ENCODE assay signal across 8 mouse cellular contexts in the genomic region with DNA sequence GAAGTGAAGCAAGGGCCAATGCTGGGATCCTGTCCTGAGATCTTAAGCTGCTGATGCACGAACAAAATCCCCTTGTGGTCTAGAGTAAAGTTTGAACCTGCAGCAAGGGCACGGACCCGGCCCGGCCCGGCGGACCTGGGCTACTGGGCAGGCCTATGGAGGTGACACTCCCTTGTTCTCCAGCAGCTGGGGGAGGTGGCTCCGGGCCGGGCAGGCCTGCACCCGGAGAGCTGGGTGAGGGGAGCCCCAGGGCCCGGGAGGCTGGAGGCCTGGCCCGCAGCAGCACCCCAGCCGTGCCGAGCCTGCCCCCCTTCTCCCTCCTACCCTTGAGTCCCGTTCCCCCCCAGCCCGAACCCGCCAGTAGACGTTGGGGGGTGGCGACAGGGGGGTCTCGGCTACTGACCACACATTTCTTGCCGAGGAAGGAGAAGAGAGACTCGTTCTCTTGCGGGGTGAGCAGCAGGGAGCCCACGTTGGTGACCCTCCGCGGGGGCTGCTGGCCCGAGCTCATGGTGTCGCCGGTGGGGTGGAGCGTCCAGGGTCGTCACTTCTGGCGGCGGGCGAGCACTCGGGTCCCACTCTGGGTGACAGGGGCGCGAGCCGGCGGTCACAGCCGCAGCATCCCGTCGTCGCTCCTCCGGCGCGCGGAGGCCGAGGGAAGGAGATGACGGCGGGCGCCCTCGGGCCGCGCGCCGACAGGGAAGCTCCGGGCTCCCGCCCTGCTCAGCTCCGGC. TPM values are rescaled to one million over a fixed set of nuclear protein-coding genes. Genes with fewer than 3 reads are reported as not detected.
DNase-seq lines count a peak whose midpoint lies in the region; ATAC-seq and TF ChIP-seq lines count a peak whose summit lies in the region.

No protein-coding gene starts in this region.

- H3K9me3 ChIP-seq in hindbrain, embryonic 11.5 days (ENCODE audit: control insufficient read depth, low read length): no peaks in the 10 kb centered on the region

- ATAC-seq in hindbrain, embryonic 11.5 days (ENCODE audit: low FRiP score): peak; percentile 82

- no peaks in the 10 kb centered on the region for H3K4me1 ChIP-seq in hindbrain, embryonic 11.5 days (replicated peaks; ENCODE audit: control insufficient read depth, insufficient read depth, low read length)

- H3K4me2 ChIP-seq in hindbrain, embryonic 11.5 days (replicated peaks; ENCODE audit: low read depth, low read length): peak overlapping the region; percentile 83

- H3K27me3 ChIP-seq in hindbrain, embryonic 11.5 days (ENCODE audit: control insufficient read depth, insufficient read depth, low read length): no peaks in the 10 kb centered on the region

- peak overlapping the region; percentile 96 for H3K9ac ChIP-seq in hindbrain, embryonic 11.5 days (ENCODE audit: low read depth, low read length)

- H3K27ac ChIP-seq in hindbrain, embryonic 11.5 days (ENCODE audit: low read depth, low read length): peak overlapping the region; percentile 96

- TF ChIP-seq POLR2A in brain, embryonic 14.5 days (IDR thresholded peaks at IDR 0.05; ENCODE audit: borderline replicate concordance, extremely low read depth, insufficient read depth, insufficient read length, poor library complexity, severe bottlenecking): no peak

- under 1% methylated on average over 34 of the region's 58 CpGs for WGBS in hindbrain, embryonic 11.5 days

- peak; percentile 49 for DNase-seq in cerebellum, adult 11 months
- no peak for DNase-seq in cerebellum, adult 9-10 months
- peak; percentile 68 for DNase-seq in brain, embryonic 14.5 days (ENCODE audit: low read depth)
- DNase-seq in frontal cortex, postnatal 14 days (ENCODE audit: low spot score in 2 of 2): peak; percentile 20 to 33
- peak; percentile 58 for DNase-seq in hindbrain, embryonic 11.5 days (ENCODE audit: low spot score)
- peak; percentile 49 to 62 for DNase-seq in layer of hippocampus, postnatal 10 days (ENCODE audit: low spot score in 2 of 2)
- peak; percentile 65 to 71 for DNase-seq in lung, postnatal 4 days
- peak; percentile 56 to 57 for DNase-seq in right cerebral cortex, postnatal 10 days (ENCODE audit: low spot score in 2 of 2)

- no peak for TF ChIP-seq CTCF in brain, embryonic 14.5 days (IDR thresholded peaks at IDR 0.05; ENCODE audit: borderline replicate concordance, extremely low read depth, insufficient read depth, insufficient read length)

- H3K36me3 ChIP-seq in hindbrain, embryonic 11.5 days (ENCODE audit: control insufficient read depth, insufficient read depth, low read length): no peaks in the 10 kb centered on the region

- peak overlapping the region; percentile 94 for H3K4me3 ChIP-seq in hindbrain, embryonic 11.5 days (ENCODE audit: low read depth, low read length)

RNA-seq across cellular contexts. Expression of a gene that starts 0.5 kb away (rescaled TPM):
- polyA plus RNA-seq in brain, embryonic 14.5 days (2012; rRNA removed): 25.1 and 30.6 TPM in 2 replicates
- polyA plus RNA-seq in hindbrain, embryonic 11.5 days (2014; fragmentation: Nextera tagmentation; extraction: Ambion mirVana): 52.4 and 62.1 TPM in 2 replicates
- total RNA-seq in layer of hippocampus, postnatal 10 days (2021): 10 to 100 TPM; 69.3 to 81.8 TPM
